In genomic region chr17:44697053-44697452, GRCm38 (mm10) we compare ENCODE assay signal across 17 mouse cellular contexts.
"Had no signal": no experiment of that assay in that cellular context is flagged by ENCODE, and none has a peak within 500 bp of the region (broad histone marks: within the 10 kb centered on the region; RNA-seq: fewer than 3 reads in every experiment).

No protein-coding gene starts in this region.

- ATAC-seq: hindbrain, postnatal 0 days; intestine, embryonic 16.5 days; liver, embryonic 12.5 days had no signal

- DNase-seq: gastrocnemius, adult 2 months; gastrocnemius, postnatal 10 days; gastrocnemius, postnatal 25 days; heart, adult 2 months; heart, postnatal 14 days; heart, postnatal 4 days; kidney, adult 11 months; kidney, adult 2 months; kidney, adult 9 months; kidney, postnatal 14 days; kidney, postnatal 36 days; layer of hippocampus, adult 9-11 months; layer of hippocampus, postnatal 36 days; left cerebral cortex, postnatal 4 days had no signal
